Mouse (Mus musculus): ENCODE results near the gene Faf1. TPM values are rescaled to one million over a fixed set of nuclear protein-coding genes. Genes with fewer than 3 reads are reported as not detected.

Gene Faf1
- 22.2 and 22.6 TPM in 2 replicates for polyA plus RNA-seq (2015; fragmentation: Nextera tagmentation; extraction: Ambion mirVana)

DNA sequence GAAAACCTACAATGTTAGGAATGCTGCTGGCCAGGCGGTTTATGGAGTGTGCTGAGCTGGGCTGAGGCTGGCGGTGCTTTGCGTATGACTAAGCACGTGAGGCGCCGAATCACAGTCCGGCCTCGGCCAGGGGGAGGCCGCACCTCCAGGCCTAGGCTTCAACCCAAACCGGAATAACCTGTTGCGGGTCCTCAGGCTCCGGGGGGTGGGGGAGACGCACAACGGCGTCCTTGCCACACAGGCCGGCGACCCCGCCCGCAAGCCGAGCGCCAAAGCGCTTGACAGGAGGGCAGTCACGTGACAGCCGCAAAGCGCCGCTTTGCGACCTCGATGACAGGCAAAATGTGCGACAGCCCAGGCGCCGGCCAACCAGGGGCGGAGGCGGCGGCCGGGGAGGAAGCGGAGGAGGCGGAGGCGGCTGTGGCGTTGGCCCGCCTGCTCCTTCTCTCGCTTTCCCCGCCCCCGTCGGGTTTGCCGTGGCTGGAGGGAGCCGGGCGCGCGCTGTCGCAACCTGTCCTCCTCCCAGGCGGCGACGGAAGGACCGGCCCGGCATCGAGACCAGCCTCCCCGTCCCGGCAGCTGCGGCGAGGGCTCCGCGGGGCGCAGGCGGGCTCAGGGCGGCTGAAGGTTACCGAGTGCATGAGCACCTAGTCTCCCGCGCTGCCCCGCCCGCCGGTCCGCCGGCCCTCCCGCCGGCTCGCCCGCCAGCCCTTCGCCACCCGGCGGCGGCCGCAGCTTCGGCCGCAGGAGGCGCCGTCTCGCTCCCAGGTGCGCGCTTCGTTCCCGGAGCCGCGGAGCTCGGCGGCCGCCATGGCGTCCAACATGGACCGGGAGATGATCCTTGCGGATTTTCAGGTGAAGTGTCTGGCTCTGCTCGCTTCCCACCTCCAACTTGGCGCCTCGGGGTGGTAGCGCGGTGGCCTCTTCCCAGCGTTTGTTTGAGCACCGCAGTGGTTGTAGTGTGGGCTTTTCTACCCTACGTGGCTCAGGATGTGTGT lies at the start of gene Faf1:
Gene Faf1 (plus strand): TSS at position 371 of the 998 bp plus-strand sequence.
- TF ChIP-seq CTCF (IDR thresholded peaks at IDR 0.05; ENCODE audit: low read depth) = peak; percentile 32; the same call in 1 of the 2 replicates
- Histone ChIP-seq H3K36me3 (ENCODE audit: insufficient read depth, low read length) (no peaks in the 10 kb centered on the region), H3K27me3 (ENCODE audit: insufficient read depth, low read length) (no peaks in the 10 kb centered on the region), H3K9me3 (replicated peaks; ENCODE audit: low read length) (no peaks in the 10 kb centered on the region), H3K4me3 (replicated peaks; ENCODE audit: low read depth, low read length) (peak within 1 kb of the TSS; percentile 88), H3K27ac (peak within 1 kb of the TSS; percentile 97), H3K4me1 (replicated peaks; ENCODE audit: insufficient read depth, low read length) (no peaks in the 10 kb centered on the region), H3K9ac (ENCODE audit: low read depth, low read length) (peak within 1 kb of the TSS; percentile 85), H3K4me2 (ENCODE audit: low read length) (peak within 1 kb of the TSS; percentile 74)
- WGBS = under 1% methylated on average over 104 of the region's 107 CpGs
- peak; percentile 98 for ATAC-seq (replicated peaks; ENCODE audit: low FRiP score, low read depth)
- DNase-seq (ENCODE audit: low spot score) = peak; percentile 98

- Histone ChIP-seq H3K9ac (ENCODE audit: low read depth, low read length) (no peak overlapping the region), H3K4me1 (replicated peaks; ENCODE audit: insufficient read depth, low read length) (no peaks in the 10 kb centered on the region), H3K9me3 (replicated peaks; ENCODE audit: low read length) (no peaks in the 10 kb centered on the region), H3K27me3 (ENCODE audit: insufficient read depth, low read length) (no peaks in the 10 kb centered on the region), H3K4me3 (replicated peaks; ENCODE audit: low read depth, low read length) (no peak overlapping the region), H3K27ac (no peak overlapping the region), H3K4me2 (ENCODE audit: low read length) (no peak overlapping the region), H3K36me3 (ENCODE audit: insufficient read depth, low read length) (no peaks in the 10 kb centered on the region)
- no peak for TF ChIP-seq CTCF (IDR thresholded peaks at IDR 0.05; ENCODE audit: low read depth)
- WGBS = 62% methylated on average over 2 of the region's 2 CpGs
- ATAC-seq (replicated peaks; ENCODE audit: low FRiP score, low read depth) (no peak), DNase-seq (ENCODE audit: low spot score) (no peak)
Observed at GRCm38 (mm10) chr4:109630215-109630614, 46.2 kb upstream of the Faf1 start.

GRCm38 (mm10) chr4:109631029-109631428 lies 45.4 kb upstream of the Faf1 start:
- ATAC-seq (replicated peaks; ENCODE audit: low FRiP score, low read depth) (no peak), DNase-seq (ENCODE audit: low spot score) (no peak)
- H3K4me1 ChIP-seq (replicated peaks; ENCODE audit: insufficient read depth, low read length) = no peaks in the 10 kb centered on the region
- no peaks in the 10 kb centered on the region for H3K36me3 ChIP-seq (ENCODE audit: insufficient read depth, low read length)
- no peak overlapping the region for H3K27ac ChIP-seq
- no peak overlapping the region for H3K4me2 ChIP-seq (ENCODE audit: low read length)
- no peak overlapping the region for H3K4me3 ChIP-seq (replicated peaks; ENCODE audit: low read depth, low read length)
- H3K9ac ChIP-seq (ENCODE audit: low read depth, low read length) = no peak overlapping the region
- TF ChIP-seq CTCF (IDR thresholded peaks at IDR 0.05; ENCODE audit: low read depth) = no peak
- H3K9me3 ChIP-seq (replicated peaks; ENCODE audit: low read length) = no peaks in the 10 kb centered on the region
- WGBS = 76% methylated on average over 4 of the region's 4 CpGs
- no peaks in the 10 kb centered on the region for H3K27me3 ChIP-seq (ENCODE audit: insufficient read depth, low read length)

- Histone ChIP-seq H3K4me1 (replicated peaks; ENCODE audit: insufficient read depth, low read length) (no peaks in the 10 kb centered on the region), H3K4me2 (ENCODE audit: low read length) (no peak overlapping the region), H3K9me3 (replicated peaks; ENCODE audit: low read length) (no peaks in the 10 kb centered on the region), H3K9ac (ENCODE audit: low read depth, low read length) (no peak overlapping the region), H3K4me3 (replicated peaks; ENCODE audit: low read depth, low read length) (no peak overlapping the region), H3K27ac (no peak overlapping the region), H3K36me3 (ENCODE audit: insufficient read depth, low read length) (no peaks in the 10 kb centered on the region), H3K27me3 (ENCODE audit: insufficient read depth, low read length) (no peaks in the 10 kb centered on the region)
- DNase-seq (ENCODE audit: low spot score) = no peak
- no peak for ATAC-seq (replicated peaks; ENCODE audit: low FRiP score, low read depth)
- 96% methylated on average over 2 of the region's 2 CpGs for WGBS
- peak; percentile 48; the same call in 1 of the 2 replicates for TF ChIP-seq CTCF (IDR thresholded peaks at IDR 0.05; ENCODE audit: low read depth)
Observed at GRCm38 (mm10) chr4:109634971-109635370, 41.4 kb upstream of the Faf1 start.

GRCm38 (mm10) chr4:109639356-109639755 lies 37.0 kb upstream of the Faf1 start:
- Histone ChIP-seq H3K27me3 (ENCODE audit: insufficient read depth, low read length) (no peaks in the 10 kb centered on the region), H3K9me3 (replicated peaks; ENCODE audit: low read length) (no peaks in the 10 kb centered on the region), H3K27ac (no peak overlapping the region), H3K36me3 (ENCODE audit: insufficient read depth, low read length) (no peaks in the 10 kb centered on the region), H3K4me1 (replicated peaks; ENCODE audit: insufficient read depth, low read length) (no peaks in the 10 kb centered on the region), H3K4me2 (ENCODE audit: low read length) (no peak overlapping the region), H3K9ac (ENCODE audit: low read depth, low read length) (no peak overlapping the region), H3K4me3 (replicated peaks; ENCODE audit: low read depth, low read length) (no peak overlapping the region)
- ATAC-seq (replicated peaks; ENCODE audit: low FRiP score, low read depth) (no peak), DNase-seq (ENCODE audit: low spot score) (no peak)
- 85% methylated on average over 9 of the region's 9 CpGs for WGBS
- TF ChIP-seq CTCF (IDR thresholded peaks at IDR 0.05; ENCODE audit: low read depth) = no peak

DNA sequence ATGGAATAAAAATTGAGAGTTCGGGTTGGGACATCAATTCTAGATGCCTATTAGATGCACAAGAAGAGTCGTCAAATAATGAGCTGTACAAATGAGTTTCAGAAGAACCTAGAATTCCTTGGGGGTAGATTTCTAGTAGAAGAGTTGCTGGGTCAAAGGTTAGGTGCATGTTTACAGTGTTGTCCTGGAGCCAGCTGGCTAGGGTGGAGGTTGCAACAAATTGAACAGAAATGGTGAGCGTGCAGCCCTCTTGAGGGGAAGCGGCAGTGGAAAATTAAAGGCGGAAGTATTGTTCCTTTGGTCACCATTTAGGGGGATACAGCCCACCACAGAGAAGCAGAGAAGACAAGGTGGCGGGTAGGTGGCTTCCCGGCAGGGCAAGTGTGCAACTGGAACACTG lies 36.2 kb upstream of the Faf1 start:
- DNase-seq (ENCODE audit: low spot score) = no peak
- no peak for ATAC-seq (replicated peaks; ENCODE audit: low FRiP score, low read depth)

More for the DNA sequence above, 36.2 kb upstream of the Faf1 start:
- no peaks in the 10 kb centered on the region for H3K4me1 ChIP-seq (replicated peaks; ENCODE audit: insufficient read depth, low read length)
- H3K9me3 ChIP-seq (replicated peaks; ENCODE audit: low read length) = no peaks in the 10 kb centered on the region
- no peak overlapping the region for H3K9ac ChIP-seq (ENCODE audit: low read depth, low read length)
- no peak overlapping the region for H3K27ac ChIP-seq
- no peaks in the 10 kb centered on the region for H3K27me3 ChIP-seq (ENCODE audit: insufficient read depth, low read length)
- no peaks in the 10 kb centered on the region for H3K36me3 ChIP-seq (ENCODE audit: insufficient read depth, low read length)
- 88% methylated on average over 7 of the region's 7 CpGs for WGBS
- no peak overlapping the region for H3K4me3 ChIP-seq (replicated peaks; ENCODE audit: low read depth, low read length)
- H3K4me2 ChIP-seq (ENCODE audit: low read length) = no peak overlapping the region
- no peak for TF ChIP-seq CTCF (IDR thresholded peaks at IDR 0.05; ENCODE audit: low read depth)
